Mouse (Mus musculus): ENCODE data around the gene Mgll. TPM values are rescaled to one million over a fixed set of nuclear protein-coding genes. Genes with fewer than 3 reads are reported as not detected.

Mgll gene
- polyA plus RNA-seq, 1 experiment from 2014 or later = 8.0 TPM

Other genes with a start within 250 kb of the Mgll start
- 219 and 223 TPM in 2 replicates for gene Sec61a1, start 205.5 kb upstream of the Mgll start, polyA plus RNA-seq (2016; fragmentation: Nextera tagmentation; extraction: Ambion mirVana)
- gene Kbtbd12, start 86.5 kb upstream of the Mgll start, polyA plus RNA-seq (2016; fragmentation: Nextera tagmentation; extraction: Ambion mirVana) = 0.31 TPM in 1 of 2 replicates, not detected in the other
- gene Abtb1, start 117.6 kb downstream of the Mgll start, polyA plus RNA-seq (2016; fragmentation: Nextera tagmentation; extraction: Ambion mirVana) = 24.6 and 26.7 TPM in 2 replicates
- gene Podxl2, start 150.6 kb downstream of the Mgll start, polyA plus RNA-seq (2016; fragmentation: Nextera tagmentation; extraction: Ambion mirVana) = 93.5 and 97.8 TPM in 2 replicates
- 207 and 208 TPM in 2 replicates for gene Mcm2, start 174.4 kb downstream of the Mgll start, polyA plus RNA-seq (2016; fragmentation: Nextera tagmentation; extraction: Ambion mirVana)
- 75.5 and 76.2 TPM in 2 replicates for gene Tpra1, start 177.8 kb downstream of the Mgll start, polyA plus RNA-seq (2016; fragmentation: Nextera tagmentation; extraction: Ambion mirVana)